Mouse (Mus musculus) CH12.LX (cell line): ENCODE data around the gene Itga7.

Experiments
- CTCF ChIP-seq, 2 experiments: IDR thresholded peaks in 1 of 2; conservative IDR thresholded peaks in 1 of 2; 2 replicates each; pipeline ENCODE4 v1.5.1; 2011 to 2012; ENCODE audit warnings: low read depth in 2 of 2, low read length in 2 of 2, improper control_type of control experiment in 1 of 2, inconsistent platforms in 1 of 2, mild to moderate bottlenecking in 1 of 2, moderate library complexity in 1 of 2
- E2F4 ChIP-seq: IDR thresholded peaks from 2 replicates; pipeline ENCODE4 v1.6.1; 2011; ENCODE audit warnings: low read depth, low read length, improper control_type of control experiment; ENCODE audit not compliant: insufficient replicate concordance
- MAX ChIP-seq: IDR thresholded peaks from 2 replicates; pipeline ENCODE4 v1.6.1; 2011; ENCODE audit warnings: low read length, improper control_type of control experiment
- RAD21 ChIP-seq: IDR thresholded peaks from 2 replicates; pipeline ENCODE4 v1.6.1; 2011; ENCODE audit warnings: low read depth, mild to moderate bottlenecking, low read length, improper control_type of control experiment, moderate library complexity
- ZNF384 ChIP-seq: IDR thresholded peaks from 2 replicates; pipeline ENCODE4 v1.6.1; 2012; ENCODE audit warnings: low read depth, low read length, improper control_type of control experiment, inconsistent platforms

DNA sequence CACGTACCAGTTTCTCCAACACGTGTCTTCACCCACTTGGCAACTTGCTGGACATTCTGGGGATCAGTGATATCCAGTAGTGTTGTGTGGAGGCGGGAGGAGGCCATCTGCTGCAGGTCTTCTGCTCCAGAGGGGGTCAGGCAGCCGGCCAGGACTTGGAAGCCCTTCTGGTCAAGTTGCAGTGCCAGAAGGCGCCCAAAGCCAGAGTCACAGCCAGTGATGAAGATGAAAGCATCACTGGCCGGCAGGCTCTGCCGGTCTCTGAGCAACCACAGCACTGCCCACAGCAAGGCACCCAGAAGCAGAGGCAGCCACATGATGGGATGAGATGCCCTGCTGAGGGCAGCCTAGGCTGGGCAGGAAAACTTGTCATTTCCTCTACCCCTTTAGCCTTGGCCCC, 15.4 kb upstream of the Itga7 start:
- TF ChIP-seq ZNF384 (no peak), CTCF (conservative IDR thresholded peaks at IDR 0.05 in 1 of 2, IDR thresholded peaks at IDR 0.05 in 1 of 2; ENCODE audit: low read depth in 2 of 2, low read length in 2 of 2) (no peak), RAD21 (no peak), MAX (no peak), E2F4 (no peak)
